In genomic region chr10:99519479-99519878, GRCm38 (mm10) we compare ENCODE assay signal across 12 mouse cellular contexts.
DNase-seq lines count a peak whose midpoint lies in the region; ATAC-seq lines count a peak whose summit lies in the region.
"Had no signal": no experiment of that assay in that cellular context is flagged by ENCODE, and none has a peak within 500 bp of the region (broad histone marks: within the 10 kb centered on the region; RNA-seq: fewer than 3 reads in every experiment).

No protein-coding gene starts in this region.

- H3K4me1 ChIP-seq in kidney, embryonic 14.5 days (ENCODE audit: control insufficient read depth, insufficient read depth, low read length), result peaks cover 10% of the 10 kb centered on the region

- H3K27ac ChIP-seq in kidney, embryonic 14.5 days (ENCODE audit: low read depth, low read length), result no peak overlapping the region; the same call in 1 of the 2 replicates
- H3K27ac ChIP-seq: forebrain, embryonic 15.5 days had no signal

- H3K36me3 ChIP-seq in kidney, embryonic 14.5 days (ENCODE audit: control insufficient read depth, insufficient read depth, low read length), result no peaks in the 10 kb centered on the region
- H3K36me3 ChIP-seq: forebrain, embryonic 15.5 days had no signal

- H3K4me2 ChIP-seq in kidney, embryonic 14.5 days (replicated peaks; ENCODE audit: low read depth, low read length), result no peak overlapping the region
- H3K4me2 ChIP-seq: forebrain, embryonic 15.5 days had no signal

- H3K9ac ChIP-seq in kidney, embryonic 14.5 days (ENCODE audit: low read depth, low read length), result no peak overlapping the region
- H3K9ac ChIP-seq: forebrain, embryonic 15.5 days had no signal

- ATAC-seq in kidney, embryonic 14.5 days (ENCODE audit: low FRiP score, low TSS enrichment), result peak; percentile 61; the same call in 1 of the 2 replicates
- ATAC-seq: forebrain, embryonic 15.5 days had no signal

- no peak overlapping the region for H3K4me3 ChIP-seq in kidney, embryonic 14.5 days (ENCODE audit: low read length)
- H3K4me3 ChIP-seq: forebrain, embryonic 15.5 days had no signal

- intact Hi-C loops in left cerebral cortex, postnatal 36 days (cut with DNase I), result no loop called here

- WGBS in kidney, embryonic 14.5 days, result 9% methylated on average over 4 of the region's 4 CpGs

- no peaks in the 10 kb centered on the region for H3K9me3 ChIP-seq in kidney, embryonic 14.5 days (ENCODE audit: control insufficient read depth, low read length)
- H3K9me3 ChIP-seq: forebrain, embryonic 15.5 days had no signal

- H3K27me3 ChIP-seq in kidney, embryonic 14.5 days (ENCODE audit: control insufficient read depth, insufficient read depth, low read length), result no peaks in the 10 kb centered on the region
- H3K27me3 ChIP-seq: forebrain, embryonic 15.5 days had no signal

- no peak for DNase-seq in kidney, adult 8-10 months
- DNase-seq in embryo, embryonic 10 days (ENCODE audit: low spot score), result peak; percentile 57
- peak; percentile 31 for DNase-seq in embryo, embryonic 9.5 days (ENCODE audit: extremely low spot score)
- peak; percentile 35 to 40 for DNase-seq in left cerebral cortex, postnatal 36 days (ENCODE audit: low spot score in 2 of 2)
- no peak for DNase-seq in natural killer cell, adult 2 months (ENCODE audit: low spot score in 2 of 2)
- no peak for DNase-seq in adrenal gland, adult 18-20 months (ENCODE audit: low spot score in 2 of 2)
- DNase-seq: cerebellum, postnatal 14 days; gastrocnemius, postnatal 36 days; heart, postnatal 36 days; lung, postnatal 14 days had no signal

Comparison
In these comparisons a context has a peak if more than half of its experiments do, and no peak if none do; other contexts are left out.
1. DNase-seq: peak in embryo, embryonic 10 days (single experiment), embryo, embryonic 9.5 days (single experiment) and left cerebral cortex, postnatal 36 days (2 of 2); none in kidney, adult 8-10 months (0 of 2), natural killer cell, adult 2 months (0 of 2) and adrenal gland, adult 18-20 months (0 of 2).